Mouse (Mus musculus) ES-Bruce4 (cell line): ENCODE data around the gene Ythdf1. TPM values are rescaled to one million over a fixed set of nuclear protein-coding genes. Genes with fewer than 3 reads are reported as not detected.

ENCODE experiments used
- H3K27ac ChIP-seq: 2 replicates; pipeline ENCODE4 v1.5.1; 2012; ENCODE audit warnings: low read length, inconsistent platforms; ENCODE audit not compliant: insufficient read depth
- H3K27me3 ChIP-seq: 2 replicates; pipeline ENCODE4 v1.6.1; 2012; ENCODE audit warnings: mild to moderate bottlenecking, low read length, inconsistent platforms; ENCODE audit not compliant: control insufficient read depth, poor library complexity, insufficient read depth, severe bottlenecking
- H3K36me3 ChIP-seq: 2 replicates; pipeline ENCODE4 v1.6.1; 2012; ENCODE audit warnings: inconsistent platforms, mild to moderate bottlenecking, low read length, moderate library complexity; ENCODE audit not compliant: control insufficient read depth, poor library complexity, insufficient read depth, severe bottlenecking
- H3K4me1 ChIP-seq: one replicate; pipeline ENCODE4 v1.8.1; 2011; ENCODE audit warnings: low read length; ENCODE audit not compliant: control insufficient read depth, insufficient read depth
- H3K4me3 ChIP-seq: 2 replicates; pipeline ENCODE4 v1.5.1; 2011; ENCODE audit warnings: low read depth, mild to moderate bottlenecking, low read length
- H3K9ac ChIP-seq: 2 replicates; pipeline ENCODE4 v1.6.1; 2012; ENCODE audit warnings: low read depth, mild to moderate bottlenecking, inconsistent platforms; ENCODE audit not compliant: poor library complexity, severe bottlenecking
- H3K9me3 ChIP-seq: replicated peaks from 2 replicates; pipeline ENCODE4 v1.6.1; 2012; ENCODE audit warnings: mild to moderate bottlenecking, low read length, inconsistent platforms; ENCODE audit not compliant: control insufficient read depth, poor library complexity, insufficient read depth, severe bottlenecking
- CTCF ChIP-seq: IDR thresholded peaks from one replicate; pipeline ENCODE4 v1.8.1; 2011; ENCODE audit warnings: low read depth, low read length
- EP300 ChIP-seq: IDR thresholded peaks from 2 replicates; pipeline ENCODE4 v1.6.1; 2011; ENCODE audit warnings: low read depth, low read length; ENCODE audit not compliant: insufficient read depth
- POLR2A ChIP-seq: IDR thresholded peaks from one replicate; pipeline ENCODE4 v1.8.1; 2011; ENCODE audit warnings: low read length; ENCODE audit not compliant: insufficient read depth
- polyA plus RNA-seq: library from polyadenylated mRNA; stranded (reverse); fragments of >200 nt; gene quantifications from 2 replicates; pipeline ENCODE4 v1.2.4, GENCODE M21; 2011; ENCODE audit warnings: low read depth; ENCODE audit not compliant: missing spikeins, insufficient read depth, insufficient read length

Ythdf1 gene
- polyA plus RNA-seq: 103 and 112 TPM in 2 replicates

- Histone ChIP-seq H3K9ac (peak within 1 kb of the TSS; percentile 97), H3K27me3 (no peaks in the 10 kb centered on the region), H3K4me1 (no peaks in the 10 kb centered on the region), H3K9me3 (no peaks in the 10 kb centered on the region), H3K4me3 (peak within 1 kb of the TSS; percentile 87), H3K27ac (peak within 1 kb of the TSS; percentile 39; the same call in 1 of the 2 replicates), H3K36me3 (peaks cover 27% of the 10 kb centered on the region)
- TF ChIP-seq POLR2A: peak; percentile 49
- TF ChIP-seq CTCF: no peak
- TF ChIP-seq EP300: no peak
Measured at GRCm38 (mm10) chr2:180920810-180921400, at the start of gene Ythdf1. Ythdf1 (minus strand) TSS chr2:180920949.

GRCm38 (mm10) chr2:180967010-180967763 lies 46.4 kb upstream of the Ythdf1 start, which contains the start of gene Arfgap1:
Arfgap1 (plus strand) TSS chr2:180967225.
- Histone ChIP-seq H3K36me3 (peaks cover 9% of the 10 kb centered on the region), H3K27me3 (no peaks in the 10 kb centered on the region), H3K4me3 (peak within 1 kb of the TSS; percentile 74), H3K9ac (peak within 1 kb of the TSS; percentile 84), H3K4me1 (no peaks in the 10 kb centered on the region), H3K27ac (no peak within 1 kb of the TSS), H3K9me3 (no peaks in the 10 kb centered on the region)
- TF ChIP-seq POLR2A (peak; percentile 55), EP300 (no peak), CTCF (no peak)

- Histone ChIP-seq H3K9me3 (no peaks in the 10 kb centered on the region), H3K27me3 (no peaks in the 10 kb centered on the region), H3K9ac (peak overlapping the region; percentile 84), H3K36me3 (0 out of 2 replicates have a peak, but pooled peaks cover 3% of the 10 kb centered on the region), H3K4me1 (no peaks in the 10 kb centered on the region), H3K4me3 (peak overlapping the region; percentile 74), H3K27ac (no peak overlapping the region)
- TF ChIP-seq CTCF (no peak), POLR2A (no peak), EP300 (no peak)
Measured at GRCm38 (mm10) chr2:180966092-180966882, 45.5 kb upstream of the Ythdf1 start.

GRCm38 (mm10) chr2:180963956-180964355 lies 43.2 kb upstream of the Ythdf1 start:
- no peaks in the 10 kb centered on the region for H3K9me3 ChIP-seq
- no peaks in the 10 kb centered on the region for H3K27me3 ChIP-seq
- H3K27ac ChIP-seq: no peak overlapping the region
- no peak overlapping the region for H3K4me3 ChIP-seq
- no peaks in the 10 kb centered on the region for H3K36me3 ChIP-seq
- TF ChIP-seq POLR2A: no peak
- no peak for TF ChIP-seq EP300
- TF ChIP-seq CTCF: peak; percentile 91
- H3K4me1 ChIP-seq: no peaks in the 10 kb centered on the region
- no peak overlapping the region for H3K9ac ChIP-seq

GRCm38 (mm10) chr2:180962616-180963308 lies 42.0 kb upstream of the Ythdf1 start:
- Histone ChIP-seq H3K36me3 (no peaks in the 10 kb centered on the region), H3K4me3 (no peak overlapping the region), H3K4me1 (no peaks in the 10 kb centered on the region), H3K9ac (no peak overlapping the region), H3K27ac (no peak overlapping the region), H3K9me3 (no peaks in the 10 kb centered on the region), H3K27me3 (no peaks in the 10 kb centered on the region)
- TF ChIP-seq POLR2A (no peak), EP300 (no peak), CTCF (no peak)
